Mouse (Mus musculus) adrenal gland, adult (tissue): ENCODE data around the gene Cks1b.
"Not testable (repeated sequence)": the region's sequence is repeated elsewhere in the genome, so short reads cannot be mapped to it uniquely, and the experiment has no call there.

Experiments
- DNase-seq, 2 experiments: peaks; one replicate each; pipeline ENCODE4 v3.0.0; 2022 to 2023; ENCODE audit warnings: low spot score in 1 of 2; ENCODE audit not compliant: inconsistent age in 2 of 2

The Cks1b gene

GRCm38 (mm10) chr3:89429021-89429420 lies 10.8 kb upstream of the Cks1b start:
- DNase-seq, result not testable (repeated sequence)

GRCm38 (mm10) chr3:89425876-89426275 lies 7.7 kb upstream of the Cks1b start:
- no peak for DNase-seq

- no peak for DNase-seq
Measured at GRCm38 (mm10) chr3:89425141-89425525, 7.0 kb upstream of the Cks1b start.

GRCm38 (mm10) chr3:89424416-89425140 lies 6.4 kb upstream of the Cks1b start:
- no peak for DNase-seq

- no peak for DNase-seq
Measured at GRCm38 (mm10) chr3:89422556-89423205, 4.5 kb upstream of the Cks1b start.

- peak; percentile 46 to 67 for DNase-seq
Measured at GRCm38 (mm10) chr3:89421810-89422473, 3.8 kb upstream of the Cks1b start.

GRCm38 (mm10) chr3:89421002-89421774 lies 3.0 kb upstream of the Cks1b start:
- DNase-seq, result peak; percentile 89 to 93

- no peak for DNase-seq
Measured at GRCm38 (mm10) chr3:89420421-89420820, 2.2 kb upstream of the Cks1b start.

- no peak for DNase-seq
Measured at GRCm38 (mm10) chr3:89419981-89420380, 1.8 kb upstream of the Cks1b start.

- DNase-seq, result peak; percentile 66 to 92
Measured at GRCm38 (mm10) chr3:89419571-89419970, 1.4 kb upstream of the Cks1b start.

- peak; percentile 88 to 97 for DNase-seq
Measured at GRCm38 (mm10) chr3:89418861-89419250, 673 bp upstream of the Cks1b start.

GRCm38 (mm10) chr3:89417840-89418169 lies 378 bp downstream of the Cks1b start:
- DNase-seq, result no peak

GRCm38 (mm10) chr3:89417131-89417530 lies 1.1 kb downstream of the Cks1b start:
- no peak for DNase-seq

- no peak for DNase-seq
Measured at GRCm38 (mm10) chr3:89416158-89416557, 2.0 kb downstream of the Cks1b start.

- peak; percentile 98 to 100 for DNase-seq
Measured at GRCm38 (mm10) chr3:89411490-89412393, 6.4 kb downstream of the Cks1b start, which contains the start of gene Flad1. Gene Flad1 (minus strand): TSS chr3:89411870.

GRCm38 (mm10) chr3:89410864-89411263 lies 7.3 kb downstream of the Cks1b start:
- DNase-seq, result peak in 1 of 2 experiments; percentile 51

- DNase-seq, result no peak
Measured at GRCm38 (mm10) chr3:89409701-89410100, 8.5 kb downstream of the Cks1b start.

GRCm38 (mm10) chr3:89408448-89408847 lies 9.7 kb downstream of the Cks1b start:
- no peak for DNase-seq

- DNase-seq, result no peak
Measured at GRCm38 (mm10) chr3:89406887-89407286, 11.3 kb downstream of the Cks1b start.

- DNase-seq, result no peak
Measured at GRCm38 (mm10) chr3:89402693-89403092, 15.5 kb downstream of the Cks1b start, which contains the start of gene Lenep. Gene Lenep (minus strand): TSS chr3:89402793.
